Comparison of ENCODE assay signal across 10 mouse cellular contexts in genomic region chr17:25405224-25405895, GRCm38 (mm10). TPM values are rescaled to one million over a fixed set of nuclear protein-coding genes. Genes with fewer than 3 reads are reported as not detected.
DNase-seq lines count a peak whose midpoint lies in the region; ATAC-seq and TF ChIP-seq lines count a peak whose summit lies in the region.
"Had no signal": no experiment of that assay in that cellular context is flagged by ENCODE, and none has a peak within 500 bp of the region (broad histone marks: within the 10 kb centered on the region; RNA-seq: fewer than 3 reads in every experiment).

No protein-coding gene starts in this region.

- H3K4me1 ChIP-seq in heart, adult 2 months (ENCODE audit: control insufficient read depth, insufficient read depth, low read length), result no peaks in the 10 kb centered on the region; the same call in 1 of the 2 replicates
- peaks cover 17% of the 10 kb centered on the region for H3K4me1 ChIP-seq in embryonic facial prominence, embryonic 11.5 days (ENCODE audit: control insufficient read depth, insufficient read depth, low read length)
- H3K4me1 ChIP-seq in hindbrain, embryonic 15.5 days (replicated peaks), result peaks cover 70% of the 10 kb centered on the region
- peaks cover 57% of the 10 kb centered on the region for H3K4me1 ChIP-seq in midbrain, embryonic 16.5 days (ENCODE audit: control insufficient read depth, insufficient read depth, low read length)

- no peaks in the 10 kb centered on the region for H3K36me3 ChIP-seq in heart, adult 2 months (ENCODE audit: control insufficient read depth, insufficient read depth, low read length)
- H3K36me3 ChIP-seq in embryonic facial prominence, embryonic 11.5 days (replicated peaks; ENCODE audit: control insufficient read depth, insufficient read depth, low read depth, low read length), result no peaks in the 10 kb centered on the region
- H3K36me3 ChIP-seq in hindbrain, embryonic 15.5 days, result no peaks in the 10 kb centered on the region
- H3K36me3 ChIP-seq in midbrain, embryonic 16.5 days (ENCODE audit: control insufficient read depth, insufficient read depth, low read length), result no peaks in the 10 kb centered on the region
- H3K36me3 ChIP-seq: limb, embryonic 15.5 days had no signal

- ATAC-seq in embryonic facial prominence, embryonic 11.5 days (replicated peaks; ENCODE audit: insufficient number of reproducible peaks, low FRiP score, low TSS enrichment, low read depth), result 0 out of 2 replicates have a peak, but pooled peaks have one; percentile 41
- ATAC-seq in hindbrain, embryonic 15.5 days (ENCODE audit: low FRiP score, low read depth), result no peak; the same call in 1 of the 2 replicates
- ATAC-seq in midbrain, embryonic 16.5 days, result 0 out of 2 replicates have a peak, but pooled peaks have one; percentile 23

- H3K4me2 ChIP-seq in embryonic facial prominence, embryonic 11.5 days (ENCODE audit: low read depth, low read length), result no peak overlapping the region
- H3K4me2 ChIP-seq in hindbrain, embryonic 15.5 days, result no peak overlapping the region
- no peak overlapping the region for H3K4me2 ChIP-seq in midbrain, embryonic 16.5 days (ENCODE audit: low read length)
- H3K4me2 ChIP-seq: limb, embryonic 15.5 days had no signal

- no peak overlapping the region for H3K9ac ChIP-seq in heart, adult 2 months (ENCODE audit: low read depth, low read length)
- no peak overlapping the region for H3K9ac ChIP-seq in embryonic facial prominence, embryonic 11.5 days (replicated peaks; ENCODE audit: low read length)
- H3K9ac ChIP-seq in hindbrain, embryonic 15.5 days, result no peak overlapping the region; the same call in 1 of the 2 replicates
- no peak overlapping the region; the same call in 1 of the 2 replicates for H3K9ac ChIP-seq in midbrain, embryonic 16.5 days (ENCODE audit: low read depth, low read length)
- H3K9ac ChIP-seq: limb, embryonic 15.5 days had no signal

- WGBS in heart, adult 2 months, result 11% methylated on average over 10 of the region's 10 CpGs
- WGBS in embryonic facial prominence, embryonic 11.5 days, result 10% methylated on average over 10 of the region's 10 CpGs
- 7% methylated on average over 10 of the region's 10 CpGs for WGBS in hindbrain, embryonic 15.5 days
- WGBS in midbrain, embryonic 16.5 days, result 9% methylated on average over 10 of the region's 10 CpGs

- H3K27ac ChIP-seq in heart, adult 2 months, result peak overlapping the region; percentile 40
- no peak overlapping the region for H3K27ac ChIP-seq in embryonic facial prominence, embryonic 11.5 days (replicated peaks; ENCODE audit: low read depth, low read length)
- peak overlapping the region; percentile 40 for H3K27ac ChIP-seq in hindbrain, embryonic 15.5 days (replicated peaks)
- peak overlapping the region; percentile 70 for H3K27ac ChIP-seq in midbrain, embryonic 16.5 days (ENCODE audit: low read length)
- H3K27ac ChIP-seq: limb, embryonic 15.5 days had no signal

- peak in 1 of 2 experiments; percentile 8 for DNase-seq in heart, adult 2 months
- no peak for DNase-seq in heart, adult 8-10 months (ENCODE audit: low spot score)
- DNase-seq in embryonic facial prominence, embryonic 11.5 days (ENCODE audit: low spot score), result no peak
- no peak for DNase-seq in cerebellum, adult 11 months
- no peak for DNase-seq in cerebellum, adult 18-20 months
- DNase-seq in gastrocnemius, postnatal 36 days, result no peak
- DNase-seq: cerebellum, postnatal 36 days had no signal

- no peaks in the 10 kb centered on the region for H3K27me3 ChIP-seq in heart, adult 2 months (ENCODE audit: control insufficient read depth, insufficient read depth, low read length)
- H3K27me3 ChIP-seq in embryonic facial prominence, embryonic 11.5 days (ENCODE audit: control insufficient read depth, insufficient read depth, low read length), result no peaks in the 10 kb centered on the region
- 0 out of 2 replicates have a peak, but pooled peaks cover 5% of the 10 kb centered on the region for H3K27me3 ChIP-seq in hindbrain, embryonic 15.5 days
- no peaks in the 10 kb centered on the region for H3K27me3 ChIP-seq in midbrain, embryonic 16.5 days (ENCODE audit: control insufficient read depth, insufficient read depth, low read depth, low read length)
- H3K27me3 ChIP-seq: limb, embryonic 15.5 days had no signal

- no peaks in the 10 kb centered on the region for H3K79me2 ChIP-seq in heart, adult 2 months (replicated peaks; ENCODE audit: control insufficient read depth, insufficient read depth, low read length)

- no peak for TF ChIP-seq CTCF in heart, adult 2 months (IDR thresholded peaks at IDR 0.05)

- H3K9me3 ChIP-seq in embryonic facial prominence, embryonic 11.5 days (replicated peaks; ENCODE audit: control insufficient read depth, low read length), result no peaks in the 10 kb centered on the region
- no peaks in the 10 kb centered on the region for H3K9me3 ChIP-seq in hindbrain, embryonic 15.5 days
- no peaks in the 10 kb centered on the region for H3K9me3 ChIP-seq in midbrain, embryonic 16.5 days (replicated peaks; ENCODE audit: control insufficient read depth, low read length, poor library complexity, severe bottlenecking)
- H3K9me3 ChIP-seq: limb, embryonic 15.5 days had no signal

- TF ChIP-seq POLR2A in heart, adult 2 months (IDR thresholded peaks at IDR 0.05; ENCODE audit: insufficient read depth, low read depth, low read length), result no peak

- TF ChIP-seq EP300 in heart, adult 2 months (IDR thresholded peaks at IDR 0.05; ENCODE audit: insufficient read depth, low read depth, low read length), result no peak

- no peak overlapping the region for H3K4me3 ChIP-seq in heart, adult 2 months
- no peak overlapping the region for H3K4me3 ChIP-seq in embryonic facial prominence, embryonic 11.5 days (ENCODE audit: low read depth, low read length)
- H3K4me3 ChIP-seq in hindbrain, embryonic 15.5 days, result no peak overlapping the region
- no peak overlapping the region for H3K4me3 ChIP-seq in midbrain, embryonic 16.5 days (ENCODE audit: low read depth, low read length)
- H3K4me3 ChIP-seq: limb, embryonic 15.5 days had no signal

- intact Hi-C loops in heart, adult 2 months (cut with DNase I), result no loop called here
- intact Hi-C loops in gastrocnemius, postnatal 36 days (cut with DNase I), result no loop called here

RNA-seq across cellular contexts. Expression of gene Cacna1h, which starts 28.2 kb away (rescaled TPM):
- 1 to 10 TPM; 4.5 to 5.5 TPM for total RNA-seq in heart, adult 2 months (2021)
- polyA plus RNA-seq in heart, adult 2 months (2012; rRNA removed), result 20.4 and 23.2 TPM in 2 replicates
- 1 to 10 TPM; 3.9 to 9.7 (median 7.7) TPM for total RNA-seq in heart, adult 8-10 months (2022)
- 3.7 TPM in 2 replicates for polyA plus RNA-seq in embryonic facial prominence, embryonic 11.5 days (2014; fragmentation: Nextera tagmentation; extraction: Ambion mirVana)
- polyA plus RNA-seq in hindbrain, embryonic 15.5 days (2015; fragmentation: Nextera tagmentation; extraction: Ambion mirVana), result 10.0 and 10.6 TPM in 2 replicates
- polyA plus RNA-seq in midbrain, embryonic 16.5 days (2015; fragmentation: Nextera tagmentation; extraction: Ambion mirVana), result 10.0 and 11.5 TPM in 2 replicates
- 1 to 10 TPM in 1 of 2 experiments, under 1 TPM in 1; 0.94 to 1.2 TPM for total RNA-seq in gastrocnemius, postnatal 36 days (2021)

RNA-seq across cellular contexts. Expression of gene Tpsg1, which starts 36.3 kb away (rescaled TPM):
- not detected for total RNA-seq in heart, adult 2 months (2021)
- polyA plus RNA-seq in heart, adult 2 months (2012; rRNA removed), result 0.47 and 0.61 TPM in 2 replicates
- total RNA-seq in heart, adult 8-10 months (2022), result not detected
- 0.32 and 1.2 TPM in 2 replicates for polyA plus RNA-seq in embryonic facial prominence, embryonic 11.5 days (2014; fragmentation: Nextera tagmentation; extraction: Ambion mirVana)
- 0.64 and 0.79 TPM in 2 replicates for polyA plus RNA-seq in hindbrain, embryonic 15.5 days (2015; fragmentation: Nextera tagmentation; extraction: Ambion mirVana)
- 0.29 and 0.88 TPM in 2 replicates for polyA plus RNA-seq in midbrain, embryonic 16.5 days (2015; fragmentation: Nextera tagmentation; extraction: Ambion mirVana)
- total RNA-seq in gastrocnemius, postnatal 36 days (2021), result under 1 TPM in 1 of 2 experiments, not detected in 1; 0.26 TPM

RNA-seq across cellular contexts. Expression of gene Tpsb2, which starts 39.3 kb away (rescaled TPM):
- 1 to 10 TPM; 1.4 to 2.5 TPM for total RNA-seq in heart, adult 2 months (2021)
- polyA plus RNA-seq in heart, adult 2 months (2012; rRNA removed), result 6.3 and 8.2 TPM in 2 replicates
- 1 to 10 TPM in 1 of 4 experiments, under 1 TPM in 3; 0.24 to 1.4 (median 0.72) TPM for total RNA-seq in heart, adult 8-10 months (2022)
- polyA plus RNA-seq in embryonic facial prominence, embryonic 11.5 days (2014; fragmentation: Nextera tagmentation; extraction: Ambion mirVana), result not detected in 2 replicates
- 0.14 and 0.23 TPM in 2 replicates for polyA plus RNA-seq in hindbrain, embryonic 15.5 days (2015; fragmentation: Nextera tagmentation; extraction: Ambion mirVana)
- 0.23 TPM in 1 of 2 replicates, not detected in the other for polyA plus RNA-seq in midbrain, embryonic 16.5 days (2015; fragmentation: Nextera tagmentation; extraction: Ambion mirVana)
- total RNA-seq in gastrocnemius, postnatal 36 days (2021), result 1 to 10 TPM; 2.7 to 3.5 TPM

RNA-seq across cellular contexts. Expression of gene Tekt4, which starts 49.1 kb away (rescaled TPM):
- total RNA-seq in heart, adult 2 months (2021), result not detected
- 0.61 and 1.2 TPM in 2 replicates for polyA plus RNA-seq in heart, adult 2 months (2012; rRNA removed)
- total RNA-seq in heart, adult 8-10 months (2022), result under 1 TPM in 3 of 4 experiments, not detected in 1; 0.28 to 0.46 (median 0.33) TPM
- not detected in 2 replicates for polyA plus RNA-seq in embryonic facial prominence, embryonic 11.5 days (2014; fragmentation: Nextera tagmentation; extraction: Ambion mirVana)
- polyA plus RNA-seq in hindbrain, embryonic 15.5 days (2015; fragmentation: Nextera tagmentation; extraction: Ambion mirVana), result 1.1 and 1.3 TPM in 2 replicates
- polyA plus RNA-seq in midbrain, embryonic 16.5 days (2015; fragmentation: Nextera tagmentation; extraction: Ambion mirVana), result 1.5 TPM in 2 replicates
- not detected for total RNA-seq in gastrocnemius, postnatal 36 days (2021)
- polyA plus RNA-seq: limb, embryonic 15.5 days had no signal

RNA-seq across cellular contexts. Expression of gene Tpsab1, which starts 60.0 kb away (rescaled TPM):
- under 1 TPM; 0.70 to 0.82 TPM for total RNA-seq in heart, adult 2 months (2021)
- polyA plus RNA-seq in heart, adult 2 months (2012; rRNA removed), result 0.12 and 0.31 TPM in 2 replicates
- total RNA-seq in heart, adult 8-10 months (2022), result under 1 TPM; 0.22 to 0.55 (median 0.39) TPM
- polyA plus RNA-seq in embryonic facial prominence, embryonic 11.5 days (2014; fragmentation: Nextera tagmentation; extraction: Ambion mirVana), result not detected in 2 replicates
- not detected in 2 replicates for polyA plus RNA-seq in hindbrain, embryonic 15.5 days (2015; fragmentation: Nextera tagmentation; extraction: Ambion mirVana)
- not detected in 2 replicates for polyA plus RNA-seq in midbrain, embryonic 16.5 days (2015; fragmentation: Nextera tagmentation; extraction: Ambion mirVana)
- 1 to 10 TPM; 1.1 to 1.3 TPM for total RNA-seq in gastrocnemius, postnatal 36 days (2021)
